Mouse (Mus musculus) erythroblast, adult 5-6 weeks (primary cell): ENCODE measurements around the gene Fcho2. TPM values are rescaled to one million over a fixed set of nuclear protein-coding genes. Genes with fewer than 3 reads are reported as not detected.
"Not testable (repeated sequence)": the region's sequence is repeated elsewhere in the genome, so short reads cannot be mapped to it uniquely, and the experiment has no call there.

Source experiments
- ATAC-seq: replicated peaks from 2 replicates; pipeline ENCODE4 v1.8.0; 2016; ENCODE audit warnings: moderate number of reproducible peaks, mild to moderate bottlenecking, moderate TSS enrichment, inconsistent platforms; ENCODE audit not compliant: poor library complexity, low FRiP score, severe bottlenecking
- total RNA-seq, 2 experiments: library from RNA; stranded (forward) in 1 of 2; stranded (reverse) in 1 of 2; fragments of 150-400 nt in 1 of 2; fragments of 200-764, 138-1000 nt in 1 of 2; gene quantifications; 2 replicates each; pipeline versions ENCODE4 v1.2.3 to v1.2.4; 2015 to 2017; ENCODE audit warnings: low replicate concordance in 2 of 2

The Fcho2 gene
- total RNA-seq (2015; ENCODE audit: low replicate concordance) = 476 and 552 TPM in 2 replicates
- total RNA-seq (2017; ENCODE audit: low replicate concordance) = 565 and 622 TPM in 2 replicates

- peak; percentile 84 for ATAC-seq
These were observed at the start of gene Fcho2 for GRCm38 (mm10) chr13:98815147-98815785. Gene Fcho2, minus strand, starts transcription at chr13:98815449.

GRCm38 (mm10) chr13:98855291-98855690 lies 40.0 kb upstream of the Fcho2 start:
- no peak for ATAC-seq

GRCm38 (mm10) chr13:98845794-98846193 lies 30.5 kb upstream of the Fcho2 start:
- ATAC-seq = no peak

GRCm38 (mm10) chr13:98836423-98837088 lies 21.3 kb upstream of the Fcho2 start:
- ATAC-seq = peak; percentile 81

GRCm38 (mm10) chr13:98835740-98836139 lies 20.5 kb upstream of the Fcho2 start:
- ATAC-seq = no peak

GRCm38 (mm10) chr13:98834723-98835122 lies 19.5 kb upstream of the Fcho2 start:
- ATAC-seq = no peak

- no peak for ATAC-seq
These were observed 18.9 kb upstream of the Fcho2 start for GRCm38 (mm10) chr13:98834199-98834598.

- ATAC-seq = no peak
These were observed 17.5 kb upstream of the Fcho2 start for GRCm38 (mm10) chr13:98832451-98833450.

- not testable (repeated sequence) for ATAC-seq
These were observed 13.8 kb upstream of the Fcho2 start for GRCm38 (mm10) chr13:98829026-98829425.

GRCm38 (mm10) chr13:98825574-98825973 lies 10.3 kb upstream of the Fcho2 start:
- no peak for ATAC-seq

GRCm38 (mm10) chr13:98819094-98819493 lies 3.8 kb upstream of the Fcho2 start:
- no peak for ATAC-seq

GRCm38 (mm10) chr13:98818205-98818604 lies 3.0 kb upstream of the Fcho2 start:
- no peak for ATAC-seq

GRCm38 (mm10) chr13:98817766-98818165 lies 2.5 kb upstream of the Fcho2 start:
- no peak for ATAC-seq

- ATAC-seq = not testable (repeated sequence)
These were observed 1.9 kb upstream of the Fcho2 start for GRCm38 (mm10) chr13:98816981-98817660.

- ATAC-seq = no peak
These were observed 1.3 kb upstream of the Fcho2 start for GRCm38 (mm10) chr13:98816571-98816970.

- no peak for ATAC-seq
These were observed 791 bp downstream of the Fcho2 start for GRCm38 (mm10) chr13:98814275-98815040.

- ATAC-seq = no peak
These were observed 1.5 kb downstream of the Fcho2 start for GRCm38 (mm10) chr13:98813596-98814274.

GRCm38 (mm10) chr13:98813167-98813566 lies 2.1 kb downstream of the Fcho2 start:
- no peak for ATAC-seq
